Mouse (Mus musculus) hindbrain, embryonic 11.5 days (tissue): ENCODE results near the gene Spata20. TPM values are rescaled to one million over a fixed set of nuclear protein-coding genes. Genes with fewer than 3 reads are reported as not detected.

Experiments used
- ATAC-seq: fragments of 200-750 bp; cut with Nextera tagmentation; 2 replicates; pipeline ENCODE4 v1.8.0; 2017; ENCODE audit warnings: mild to moderate bottlenecking, moderate TSS enrichment, moderate library complexity; ENCODE audit not compliant: low FRiP score
- DNase-seq: peaks from one replicate; pipeline ENCODE4 v3.0.0-alpha.2; 2015; ENCODE audit warnings: low spot score
- H3K27ac ChIP-seq: fragments of 300-500 bp; sonication (generic); 2 replicates; pipeline ENCODE4 v1.5.1; 2014; ENCODE audit warnings: mild to moderate bottlenecking, low read depth, low read length
- H3K27me3 ChIP-seq: fragments of 300-500 bp; sonication (generic); 2 replicates; pipeline ENCODE4 v1.6.1; 2014; ENCODE audit warnings: mild to moderate bottlenecking, low read length, moderate library complexity, mixed read lengths; ENCODE audit not compliant: control insufficient read depth, insufficient read depth
- H3K36me3 ChIP-seq: fragments of 300-500 bp; sonication (generic); 2 replicates; pipeline ENCODE4 v1.6.1; 2014; ENCODE audit warnings: mild to moderate bottlenecking, low read length, moderate library complexity, mixed read lengths; ENCODE audit not compliant: control insufficient read depth, insufficient read depth
- H3K4me1 ChIP-seq: fragments of 300-500 bp; sonication (generic); replicated peaks from 2 replicates; pipeline ENCODE4 v1.6.1; 2014; ENCODE audit warnings: low read length, mixed read lengths; ENCODE audit not compliant: control insufficient read depth, insufficient read depth
- H3K4me2 ChIP-seq: fragments of 300-500 bp; sonication (generic); replicated peaks from 2 replicates; pipeline ENCODE4 v1.6.1; 2014; ENCODE audit warnings: mild to moderate bottlenecking, low read depth, low read length
- H3K4me3 ChIP-seq: fragments of 300-500 bp; sonication (generic); 2 replicates; pipeline ENCODE4 v1.5.1; 2014; ENCODE audit warnings: low read depth, low read length
- H3K9ac ChIP-seq: fragments of 300-500 bp; sonication (generic); 2 replicates; pipeline ENCODE4 v1.6.1; 2014; ENCODE audit warnings: low read depth, low read length
- H3K9me3 ChIP-seq: fragments of 300-500 bp; sonication (generic); 2 replicates; pipeline ENCODE4 v1.6.1; 2016; ENCODE audit warnings: low read length; ENCODE audit not compliant: control insufficient read depth
- WGBS: fragments of 180-500 bp; shearing (Covaris S2); extraction: QIAGEN DNeasy Blood & Tissue Kit; methylation state at CpG from one replicate; pipeline ENCODE4 v1.1.7; 2014; 5-methylcytosine and 5-hydroxymethylcytosine counted together
- polyA plus RNA-seq: library from polyadenylated mRNA; unstranded; fragments of >200 nt; fragmentation: Nextera tagmentation; extraction: Ambion mirVana; gene quantifications from 2 replicates; pipeline ENCODE4 v1.2.1, GENCODE M21; 2014

The Spata20 gene
- polyA plus RNA-seq, 1 experiment from 2014 or later, result not detected

- no peak overlapping the region for H3K9ac ChIP-seq
- no peaks in the 10 kb centered on the region for H3K36me3 ChIP-seq
- H3K4me3 ChIP-seq, result no peak overlapping the region
- H3K4me2 ChIP-seq, result no peak overlapping the region
- H3K27me3 ChIP-seq, result no peaks in the 10 kb centered on the region
- ATAC-seq, result 0 out of 2 replicates have a peak, but pooled peaks have one; percentile 10
- no peaks in the 10 kb centered on the region for H3K9me3 ChIP-seq
- H3K27ac ChIP-seq, result no peak overlapping the region
- no peak for DNase-seq
- H3K4me1 ChIP-seq, result peaks cover 20% of the 10 kb centered on the region
- WGBS, result 82% methylated on average over 6 of the region's 6 CpGs
Measured at GRCm38 (mm10) chr11:94440421-94440820, 45.6 kb downstream of the Spata20 start.

- peak; percentile 78 for ATAC-seq
- H3K9ac ChIP-seq, result 0 out of 2 replicates have a peak overlapping the region, but pooled peaks have one; percentile 19
- H3K27me3 ChIP-seq, result no peaks in the 10 kb centered on the region; the same call in 1 of the 2 replicates
- DNase-seq, result peak; percentile 72
- 27% methylated on average over 9 of the region's 9 CpGs for WGBS
- no peaks in the 10 kb centered on the region for H3K36me3 ChIP-seq
- no peaks in the 10 kb centered on the region for H3K9me3 ChIP-seq
- peak overlapping the region; percentile 67 for H3K27ac ChIP-seq
- H3K4me3 ChIP-seq, result no peak overlapping the region
- no peak overlapping the region; the same call in 1 of the 2 replicates for H3K4me2 ChIP-seq
- H3K4me1 ChIP-seq, result peaks cover 14% of the 10 kb centered on the region
Measured at GRCm38 (mm10) chr11:94429011-94429651, 56.8 kb downstream of the Spata20 start.

Other genes with a start within 250 kb of the Spata20 start
- gene Wfikkn2, start 240.2 kb downstream of the Spata20 start, polyA plus RNA-seq, result 0.95 and 1.8 TPM in 2 replicates
- gene Gm21885, start 204.3 kb downstream of the Spata20 start, polyA plus RNA-seq, result 0.68 TPM in 1 of 2 replicates, not detected in the other
- 118 and 125 TPM in 2 replicates for gene Luc7l3, start 164.2 kb downstream of the Spata20 start, polyA plus RNA-seq
- 16.3 and 21.7 TPM in 2 replicates for gene Ankrd40, start 158.2 kb downstream of the Spata20 start, polyA plus RNA-seq
- gene Abcc3, start 93.2 kb downstream of the Spata20 start, polyA plus RNA-seq, result 0.57 and 0.94 TPM in 2 replicates
- gene Cacna1g, start 12.0 kb downstream of the Spata20 start, polyA plus RNA-seq, result 10.9 and 19.3 TPM in 2 replicates
- 0.80 and 1.3 TPM in 2 replicates for gene Epn3, start 13.8 kb upstream of the Spata20 start, polyA plus RNA-seq
- gene Mycbpap, start 35.6 kb upstream of the Spata20 start, polyA plus RNA-seq, result 2.1 and 3.3 TPM in 2 replicates
- gene Rsad1, start 63.1 kb upstream of the Spata20 start, polyA plus RNA-seq, result 3.4 TPM in 2 replicates
- 0.49 and 0.52 TPM in 2 replicates for gene Chad, start 78.9 kb upstream of the Spata20 start, polyA plus RNA-seq
- 4.9 and 5.2 TPM in 2 replicates for gene Acsf2, start 115.7 kb upstream of the Spata20 start, polyA plus RNA-seq
- gene Lrrc59, start 143.6 kb upstream of the Spata20 start, polyA plus RNA-seq, result 169 and 183 TPM in 2 replicates
- 130 and 139 TPM in 2 replicates for gene Mrpl27, start 167.6 kb upstream of the Spata20 start, polyA plus RNA-seq
- gene Eme1, start 167.8 kb upstream of the Spata20 start, polyA plus RNA-seq, result 33.9 and 37.4 TPM in 2 replicates
- 8.9 and 9.6 TPM in 2 replicates for gene Xylt2, start 191.3 kb upstream of the Spata20 start, polyA plus RNA-seq
- 0.11 and 0.12 TPM in 2 replicates for gene Gm11541, start 218.3 kb upstream of the Spata20 start, polyA plus RNA-seq